Mouse (Mus musculus) kidney, postnatal 36 days (tissue): Measurements from ENCODE around the gene Dock6.
A peak's percentile ranks its signal among the peaks of the same experiment; 100 is the strongest.
"Not testable (repeated sequence)": the region's sequence is repeated elsewhere in the genome, so short reads cannot be mapped to it uniquely, and the experiment has no call there.

ENCODE experiments used
- DNase-seq, 2 experiments: peaks; one replicate each; pipeline ENCODE4 v3.0.0; 2021 to 2022; ENCODE audit warnings: mixed read lengths in 2 of 2

Dock6 gene

GRCm38 (mm10) chr9:21806976-21807375 lies 45.5 kb downstream of the Dock6 start:
- no peak for DNase-seq

GRCm38 (mm10) chr9:21806363-21806762 lies 46.1 kb downstream of the Dock6 start:
- no peak for DNase-seq

GRCm38 (mm10) chr9:21803986-21804644 lies 48.3 kb downstream of the Dock6 start:
- peak; percentile 76 to 91 for DNase-seq

GRCm38 (mm10) chr9:21801591-21801990 lies 50.8 kb downstream of the Dock6 start:
- no peak for DNase-seq

- no peak for DNase-seq
Measured at GRCm38 (mm10) chr9:21801121-21801520, 51.3 kb downstream of the Dock6 start.

- no peak for DNase-seq
Measured at GRCm38 (mm10) chr9:21799010-21799350, 53.5 kb downstream of the Dock6 start.

GRCm38 (mm10) chr9:21798345-21799009 lies 54.0 kb downstream of the Dock6 start, which contains the start of gene Kank2:
Gene Kank2, minus strand, starts transcription at chr9:21798744.
- DNase-seq, result peak; percentile 87 to 96

- DNase-seq, result peak; percentile 51 to 79
Measured at GRCm38 (mm10) chr9:21797921-21798344, 54.5 kb downstream of the Dock6 start.

GRCm38 (mm10) chr9:21796919-21797318 lies 55.5 kb downstream of the Dock6 start:
- no peak for DNase-seq

GRCm38 (mm10) chr9:21796259-21796658 lies 56.2 kb downstream of the Dock6 start:
- peak; percentile 29 to 46 for DNase-seq

GRCm38 (mm10) chr9:21795579-21795978 lies 56.9 kb downstream of the Dock6 start:
- DNase-seq, result no peak

GRCm38 (mm10) chr9:21794925-21795324 lies 57.5 kb downstream of the Dock6 start:
- no peak for DNase-seq

- DNase-seq, result no peak
Measured at GRCm38 (mm10) chr9:21794344-21794834, 58.0 kb downstream of the Dock6 start.

GRCm38 (mm10) chr9:21793507-21793906 lies 58.9 kb downstream of the Dock6 start:
- DNase-seq, result not testable (repeated sequence)

- peak; percentile 44 to 49 for DNase-seq
Measured at GRCm38 (mm10) chr9:21792644-21793043, 59.8 kb downstream of the Dock6 start.

- DNase-seq, result peak; percentile 80 to 84
Measured at GRCm38 (mm10) chr9:21791861-21792260, 60.6 kb downstream of the Dock6 start.

GRCm38 (mm10) chr9:21788234-21788633 lies 64.2 kb downstream of the Dock6 start:
- DNase-seq, result no peak

- no peak for DNase-seq
Measured at GRCm38 (mm10) chr9:21787654-21788053, 64.8 kb downstream of the Dock6 start.

GRCm38 (mm10) chr9:21786906-21787305 lies 65.5 kb downstream of the Dock6 start:
- peak; percentile 67 to 86 for DNase-seq

GRCm38 (mm10) chr9:21786309-21786708 lies 66.1 kb downstream of the Dock6 start:
- not testable (repeated sequence) for DNase-seq

GRCm38 (mm10) chr9:21784517-21785307 lies 67.7 kb downstream of the Dock6 start:
- DNase-seq, result no peak

GRCm38 (mm10) chr9:21781657-21782468 lies 70.6 kb downstream of the Dock6 start:
- DNase-seq, result no peak
